Mouse (Mus musculus) neural tube, embryonic 13.5 days (tissue): ENCODE results near the gene Arid5a. TPM values are rescaled to one million over a fixed set of nuclear protein-coding genes. Genes with fewer than 3 reads are reported as not detected.

Source experiments
- ATAC-seq: fragments of 200-750 bp; cut with Nextera tagmentation; 2 replicates; pipeline ENCODE4 v1.8.0; 2017; ENCODE audit warnings: low read depth, mild to moderate bottlenecking, moderate TSS enrichment, moderate library complexity
- H3K27ac ChIP-seq: fragments of 300-500 bp; sonication (generic); replicated peaks from 2 replicates; pipeline ENCODE4 v1.5.1; 2015; ENCODE audit warnings: moderate library complexity, mild to moderate bottlenecking, inconsistent platforms
- H3K27me3 ChIP-seq: fragments of 300-500 bp; sonication (generic); 2 replicates; pipeline ENCODE4 v1.6.1; 2015; ENCODE audit warnings: mild to moderate bottlenecking, inconsistent platforms
- H3K36me3 ChIP-seq: fragments of 300-500 bp; sonication (generic); 2 replicates; pipeline ENCODE4 v1.6.1; 2015; ENCODE audit warnings: mild to moderate bottlenecking, inconsistent platforms
- H3K4me1 ChIP-seq: fragments of 300-500 bp; sonication (generic); replicated peaks from 2 replicates; pipeline ENCODE4 v1.6.1; 2015; ENCODE audit warnings: inconsistent platforms
- H3K4me2 ChIP-seq: fragments of 300-500 bp; sonication (generic); 2 replicates; pipeline ENCODE4 v1.6.1; 2015; ENCODE audit warnings: inconsistent platforms, mild to moderate bottlenecking, moderate library complexity
- H3K4me3 ChIP-seq: fragments of 300-500 bp; sonication (generic); 2 replicates; pipeline ENCODE4 v1.5.1; 2015; ENCODE audit warnings: mild to moderate bottlenecking, inconsistent platforms
- H3K9ac ChIP-seq: fragments of 300-500 bp; sonication (generic); 2 replicates; pipeline ENCODE4 v1.6.1; 2015; ENCODE audit warnings: moderate library complexity, mild to moderate bottlenecking, inconsistent platforms
- H3K9me3 ChIP-seq: fragments of 300-500 bp; sonication (generic); 2 replicates; pipeline ENCODE4 v1.6.1; 2016; ENCODE audit warnings: inconsistent platforms
- WGBS: fragments of 180-500 bp; shearing (Covaris S2); methylation state at CpG from one replicate; pipeline ENCODE4 v1.1.7; 2015; 5-methylcytosine and 5-hydroxymethylcytosine counted together
- polyA plus RNA-seq: library from polyadenylated mRNA; unstranded; fragments of >200 nt; fragmentation: Nextera tagmentation; extraction: Ambion mirVana; gene quantifications from 2 replicates; pipeline ENCODE4 v1.2.1, GENCODE M21; 2015

Gene Arid5a
- polyA plus RNA-seq, 1 experiment from 2014 or later: 5.0 TPM

GRCm38 (mm10) chr1:36272546-36272945 is 35.0 kb upstream of the Arid5a start:
- no peaks in the 10 kb centered on the region for H3K9me3 ChIP-seq
- H3K4me3 ChIP-seq: no peak overlapping the region
- no peak for ATAC-seq
- H3K36me3 ChIP-seq: no peaks in the 10 kb centered on the region
- no peak overlapping the region for H3K27ac ChIP-seq
- WGBS: 76% methylated on average over 5 of the region's 5 CpGs
- H3K27me3 ChIP-seq: peaks cover 22% of the 10 kb centered on the region
- H3K4me2 ChIP-seq: no peak overlapping the region
- H3K4me1 ChIP-seq: peaks cover 4% of the 10 kb centered on the region
- no peak overlapping the region for H3K9ac ChIP-seq

- Histone ChIP-seq H3K9ac (no peak overlapping the region), H3K4me1 (peaks cover 4% of the 10 kb centered on the region), H3K27me3 (peaks cover 22% of the 10 kb centered on the region), H3K4me2 (no peak overlapping the region), H3K36me3 (no peaks in the 10 kb centered on the region), H3K4me3 (no peak overlapping the region), H3K9me3 (no peaks in the 10 kb centered on the region), H3K27ac (no peak overlapping the region)
- 49% methylated on average over 9 of the region's 9 CpGs for WGBS
- no peak for ATAC-seq
Observed at GRCm38 (mm10) chr1:36273288-36273687, 34.2 kb upstream of the Arid5a start.

- Histone ChIP-seq H3K4me1 (no peaks in the 10 kb centered on the region; the same call in none of the 2 replicates), H3K27ac (no peak within 1 kb of the TSS), H3K27me3 (peaks cover 10% of the 10 kb centered on the region), H3K9me3 (no peaks in the 10 kb centered on the region), H3K4me2 (no peak within 1 kb of the TSS), H3K9ac (no peak within 1 kb of the TSS), H3K4me3 (no peak within 1 kb of the TSS), H3K36me3 (no peaks in the 10 kb centered on the region)
- no peak for ATAC-seq
- 91% methylated on average over 5 of the region's 5 CpGs for WGBS
Observed at GRCm38 (mm10) chr1:36274455-36274854, 33.1 kb upstream of the Arid5a start, which contains the start of gene Neurl3. Gene Neurl3, minus strand, starts transcription at chr1:36274679.

- H3K4me1 ChIP-seq: no peaks in the 10 kb centered on the region; the same call in none of the 2 replicates
- 62% methylated on average over 13 of the region's 13 CpGs for WGBS
- no peak overlapping the region for H3K9ac ChIP-seq
- no peaks in the 10 kb centered on the region for H3K36me3 ChIP-seq
- no peaks in the 10 kb centered on the region for H3K9me3 ChIP-seq
- no peak overlapping the region for H3K27ac ChIP-seq
- peak; percentile 29; the same call in 1 of the 2 replicates for ATAC-seq
- no peaks in the 10 kb centered on the region for H3K27me3 ChIP-seq
- no peak overlapping the region for H3K4me3 ChIP-seq
- no peak overlapping the region for H3K4me2 ChIP-seq
Observed at GRCm38 (mm10) chr1:36275635-36276389, 31.7 kb upstream of the Arid5a start.

- no peaks in the 10 kb centered on the region; the same call in none of the 2 replicates for H3K4me1 ChIP-seq
- 20% methylated on average over 7 of the region's 7 CpGs for WGBS
Observed at GRCm38 (mm10) chr1:36277267-36278060, 30.1 kb upstream of the Arid5a start.

GRCm38 (mm10) chr1:36279202-36279601 is 28.3 kb upstream of the Arid5a start:
- Histone ChIP-seq H3K9me3 (no peaks in the 10 kb centered on the region), H3K9ac (no peak overlapping the region), H3K27ac (no peak overlapping the region), H3K27me3 (no peaks in the 10 kb centered on the region), H3K4me3 (no peak overlapping the region), H3K36me3 (no peaks in the 10 kb centered on the region), H3K4me1 (no peaks in the 10 kb centered on the region; the same call in 1 of the 2 replicates), H3K4me2 (no peak overlapping the region)
- WGBS: 26% methylated on average over 3 of the region's 3 CpGs
- ATAC-seq: no peak; the same call in 1 of the 2 replicates

More at GRCm38 (mm10) chr1:36277267-36278060, 30.1 kb upstream of the Arid5a start:
- ATAC-seq: no peak
- H3K4me3 ChIP-seq: no peak overlapping the region
- H3K27ac ChIP-seq: no peak overlapping the region
- H3K9me3 ChIP-seq: no peaks in the 10 kb centered on the region
- H3K4me2 ChIP-seq: no peak overlapping the region
- H3K36me3 ChIP-seq: no peaks in the 10 kb centered on the region
- no peaks in the 10 kb centered on the region for H3K27me3 ChIP-seq
- no peak overlapping the region for H3K9ac ChIP-seq

- Histone ChIP-seq H3K27ac (no peak overlapping the region), H3K4me2 (no peak overlapping the region), H3K4me1 (no peaks in the 10 kb centered on the region), H3K27me3 (no peaks in the 10 kb centered on the region), H3K4me3 (no peak overlapping the region), H3K9me3 (no peaks in the 10 kb centered on the region), H3K36me3 (no peaks in the 10 kb centered on the region), H3K9ac (no peak overlapping the region)
- ATAC-seq: no peak
- WGBS: 86% methylated on average over 3 of the region's 3 CpGs
Observed at GRCm38 (mm10) chr1:36280938-36281337, 26.6 kb upstream of the Arid5a start.

- H3K4me2 ChIP-seq: no peak overlapping the region
- no peak overlapping the region for H3K4me3 ChIP-seq
- no peaks in the 10 kb centered on the region for H3K27me3 ChIP-seq
- WGBS: 91% methylated on average over 6 of the region's 6 CpGs
- no peaks in the 10 kb centered on the region for H3K36me3 ChIP-seq
- no peaks in the 10 kb centered on the region for H3K9me3 ChIP-seq
- ATAC-seq: no peak
- H3K4me1 ChIP-seq: no peaks in the 10 kb centered on the region
- H3K27ac ChIP-seq: no peak overlapping the region
- no peak overlapping the region for H3K9ac ChIP-seq
Observed at GRCm38 (mm10) chr1:36281849-36282248, 25.7 kb upstream of the Arid5a start.

GRCm38 (mm10) chr1:36293470-36293869 is 14.1 kb upstream of the Arid5a start:
- H3K9me3 ChIP-seq: no peaks in the 10 kb centered on the region
- no peak overlapping the region for H3K27ac ChIP-seq
- no peak overlapping the region for H3K4me2 ChIP-seq
- no peak overlapping the region for H3K9ac ChIP-seq
- no peak overlapping the region for H3K4me3 ChIP-seq
- 91% methylated on average over 8 of the region's 8 CpGs for WGBS
- no peak for ATAC-seq
- H3K27me3 ChIP-seq: no peaks in the 10 kb centered on the region; the same call in none of the 2 replicates
- H3K4me1 ChIP-seq: no peaks in the 10 kb centered on the region
- H3K36me3 ChIP-seq: no peaks in the 10 kb centered on the region

- H3K36me3 ChIP-seq: no peaks in the 10 kb centered on the region
- no peak overlapping the region for H3K4me2 ChIP-seq
- 0 out of 2 replicates have a peak, but pooled peaks cover 3% of the 10 kb centered on the region for H3K4me1 ChIP-seq
- no peak overlapping the region for H3K27ac ChIP-seq
- H3K4me3 ChIP-seq: no peak overlapping the region
- H3K9ac ChIP-seq: no peak overlapping the region
- ATAC-seq: no peak
- no peaks in the 10 kb centered on the region; the same call in none of the 2 replicates for H3K27me3 ChIP-seq
- 78% methylated on average over 3 of the region's 3 CpGs for WGBS
- no peaks in the 10 kb centered on the region for H3K9me3 ChIP-seq
Observed at GRCm38 (mm10) chr1:36294402-36294801, 13.1 kb upstream of the Arid5a start.

- ATAC-seq: no peak
- Histone ChIP-seq H3K36me3 (no peaks in the 10 kb centered on the region), H3K9ac (no peak overlapping the region), H3K9me3 (no peaks in the 10 kb centered on the region), H3K4me3 (no peak overlapping the region), H3K27me3 (no peaks in the 10 kb centered on the region; the same call in none of the 2 replicates), H3K4me1 (0 out of 2 replicates have a peak, but pooled peaks cover 3% of the 10 kb centered on the region), H3K27ac (no peak overlapping the region), H3K4me2 (no peak overlapping the region)
- WGBS: 72% methylated on average over 9 of the region's 9 CpGs
Observed at GRCm38 (mm10) chr1:36296466-36297149, 10.9 kb upstream of the Arid5a start.

GRCm38 (mm10) chr1:36298107-36298506 is 9.4 kb upstream of the Arid5a start:
- Histone ChIP-seq H3K4me2 (no peak overlapping the region), H3K36me3 (no peaks in the 10 kb centered on the region), H3K4me1 (peaks cover 7% of the 10 kb centered on the region), H3K9ac (no peak overlapping the region), H3K27ac (no peak overlapping the region), H3K9me3 (no peaks in the 10 kb centered on the region), H3K4me3 (no peak overlapping the region), H3K27me3 (peaks cover 11% of the 10 kb centered on the region)
- ATAC-seq: no peak
- WGBS: 79% methylated on average over 4 of the region's 4 CpGs
